Mouse (Mus musculus) layer of hippocampus, adult 9-10 months (tissue): ENCODE measurements around the gene Mif4gd.

Experiments used
- DNase-seq: peaks from one replicate; pipeline ENCODE4 v3.0.0; 2022; ENCODE audit warnings: low spot score

Gene Mif4gd

GRCm38 (mm10) chr11:115612059-115612409 lies 735 bp downstream of the Mif4gd start:
- no peak for DNase-seq

GRCm38 (mm10) chr11:115611173-115611572 lies 1.6 kb downstream of the Mif4gd start:
- no peak for DNase-seq

- no peak for DNase-seq
Observed at GRCm38 (mm10) chr11:115609576-115609975, 3.2 kb downstream of the Mif4gd start.

GRCm38 (mm10) chr11:115608421-115609399 lies 4.1 kb downstream of the Mif4gd start:
- DNase-seq, result no peak

- no peak for DNase-seq
Observed at GRCm38 (mm10) chr11:115606733-115607132, 6.0 kb downstream of the Mif4gd start.

- DNase-seq, result no peak
Observed at GRCm38 (mm10) chr11:115604304-115604696, 8.5 kb downstream of the Mif4gd start.

GRCm38 (mm10) chr11:115603476-115604303 lies 9.1 kb downstream of the Mif4gd start, which contains the start of the genes Mrps7 and Gga3:
Mrps7 (plus strand) TSS chr11:115603925.
Gga3 (minus strand) TSS chr11:115604051.
- DNase-seq, result peak; percentile 54

GRCm38 (mm10) chr11:115603128-115603475 lies 9.7 kb downstream of the Mif4gd start:
- no peak for DNase-seq

GRCm38 (mm10) chr11:115601174-115601573 lies 11.6 kb downstream of the Mif4gd start:
- DNase-seq, result no peak

- DNase-seq, result no peak
Observed at GRCm38 (mm10) chr11:115600743-115601142, 12.0 kb downstream of the Mif4gd start.

GRCm38 (mm10) chr11:115599722-115600121 lies 13.0 kb downstream of the Mif4gd start:
- no peak for DNase-seq

- DNase-seq, result no peak
Observed at GRCm38 (mm10) chr11:115598309-115598708, 14.5 kb downstream of the Mif4gd start.

GRCm38 (mm10) chr11:115595209-115595608 lies 17.6 kb downstream of the Mif4gd start:
- DNase-seq, result no peak

- no peak for DNase-seq
Observed at GRCm38 (mm10) chr11:115590526-115591075, 22.2 kb downstream of the Mif4gd start.

- DNase-seq, result no peak
Observed at GRCm38 (mm10) chr11:115587984-115588383, 24.8 kb downstream of the Mif4gd start.

GRCm38 (mm10) chr11:115586403-115586802 lies 26.4 kb downstream of the Mif4gd start:
- DNase-seq, result no peak

GRCm38 (mm10) chr11:115585573-115586100 lies 27.1 kb downstream of the Mif4gd start:
- no peak for DNase-seq

GRCm38 (mm10) chr11:115584376-115585073 lies 28.2 kb downstream of the Mif4gd start:
- DNase-seq, result no peak

- DNase-seq, result no peak
Observed at GRCm38 (mm10) chr11:115582913-115583606, 29.7 kb downstream of the Mif4gd start.

- no peak for DNase-seq
Observed at GRCm38 (mm10) chr11:115579080-115579479, 33.7 kb downstream of the Mif4gd start.

- no peak for DNase-seq
Observed at GRCm38 (mm10) chr11:115564961-115565360, 47.8 kb downstream of the Mif4gd start.
